In genomic region chr7:29048615-29049014, GRCm38 (mm10) we compare ENCODE assay signal across 9 mouse cellular contexts.
"Had no signal": no experiment of that assay in that cellular context is flagged by ENCODE, and none has a peak within 500 bp of the region (broad histone marks: within the 10 kb centered on the region; RNA-seq: fewer than 3 reads in every experiment).

No protein-coding gene starts in this region.

- H3K9me3 ChIP-seq: limb, embryonic 15.5 days; midbrain, embryonic 13.5 days; neural tube, embryonic 12.5 days had no signal

- DNase-seq: kidney, adult 8-10 months; kidney, postnatal 25 days; layer of hippocampus, postnatal 36 days; liver, embryonic 13.5 days; liver, postnatal 0 days had no signal

- H3K36me3 ChIP-seq: limb, embryonic 15.5 days; liver, embryonic 13.5 days; midbrain, embryonic 13.5 days; neural tube, embryonic 12.5 days had no signal

- H3K4me2 ChIP-seq: limb, embryonic 15.5 days; liver, embryonic 13.5 days; midbrain, embryonic 13.5 days; neural tube, embryonic 12.5 days had no signal

- H3K27ac ChIP-seq: limb, embryonic 15.5 days; liver, embryonic 13.5 days; midbrain, embryonic 13.5 days; neural tube, embryonic 12.5 days had no signal

- H3K4me3 ChIP-seq: limb, embryonic 15.5 days; liver, embryonic 13.5 days; midbrain, embryonic 13.5 days; neural tube, embryonic 12.5 days had no signal

- H3K9ac ChIP-seq: limb, embryonic 15.5 days; liver, embryonic 13.5 days; liver, postnatal 0 days; midbrain, embryonic 13.5 days; neural tube, embryonic 12.5 days had no signal

- ATAC-seq: intestine, postnatal 0 days; liver, postnatal 0 days; midbrain, embryonic 13.5 days had no signal
